Mouse (Mus musculus) left cerebral cortex, adult 9 months (tissue): ENCODE measurements around the gene Hist1h3i.
A peak's percentile ranks its signal among the peaks of the same experiment; 100 is the strongest.
"Not testable (repeated sequence)": the region's sequence is repeated elsewhere in the genome, so short reads cannot be mapped to it uniquely, and the experiment has no call there.

Source experiments
- DNase-seq, 2 experiments: peaks; one replicate each; pipeline ENCODE4 v3.0.0; 2022; ENCODE audit warnings: low spot score in 2 of 2

Gene Hist1h3i

GRCm38 (mm10) chr13:21783255-21783617, at the start of gene Hist1h3i:
Gene Hist1h3i (minus strand): TSS chr13:21783370.
- DNase-seq, result peak; percentile 79 to 84

GRCm38 (mm10) chr13:21831418-21832394, 48.5 kb upstream of the Hist1h3i start, which contains the start of gene Hist1h4n:
Gene Hist1h4n (minus strand): TSS chr13:21832196.
- DNase-seq, result peak in 1 of 2 experiments; percentile 64

GRCm38 (mm10) chr13:21830344-21830743, 47.2 kb upstream of the Hist1h3i start:
- DNase-seq, result no peak

GRCm38 (mm10) chr13:21828511-21828910, 45.3 kb upstream of the Hist1h3i start:
- no peak for DNase-seq

GRCm38 (mm10) chr13:21820082-21820890, 37.1 kb upstream of the Hist1h3i start:
- not testable (repeated sequence) for DNase-seq

- DNase-seq, result not testable (repeated sequence)
Measured at GRCm38 (mm10) chr13:21812092-21812491, 28.9 kb upstream of the Hist1h3i start.

GRCm38 (mm10) chr13:21811539-21811938, 28.4 kb upstream of the Hist1h3i start, which contains the start of gene Hist1h4m:
Gene Hist1h4m (plus strand): TSS chr13:21811746.
- DNase-seq, result peak; percentile 23 to 67

- DNase-seq, result not testable (repeated sequence)
Measured at GRCm38 (mm10) chr13:21811074-21811473, 27.9 kb upstream of the Hist1h3i start.

GRCm38 (mm10) chr13:21810073-21810472, 26.9 kb upstream of the Hist1h3i start, which contains the start of the genes Hist1h2bq and Hist1h2ao:
Gene Hist1h2bq (minus strand): TSS chr13:21810197.
Gene Hist1h2ao (plus strand): TSS chr13:21810465.
- DNase-seq, result not testable (repeated sequence)

- DNase-seq, result not testable (repeated sequence)
Measured at GRCm38 (mm10) chr13:21803058-21803457, 19.9 kb upstream of the Hist1h3i start.

GRCm38 (mm10) chr13:21797163-21797562, 14.0 kb upstream of the Hist1h3i start:
- not testable (repeated sequence) for DNase-seq

- DNase-seq, result no peak
Measured at GRCm38 (mm10) chr13:21795584-21795983, 12.4 kb upstream of the Hist1h3i start.

- DNase-seq, result no peak
Measured at GRCm38 (mm10) chr13:21790601-21791283, 7.6 kb upstream of the Hist1h3i start.

GRCm38 (mm10) chr13:21789925-21790324, 6.8 kb upstream of the Hist1h3i start:
- DNase-seq, result no peak

GRCm38 (mm10) chr13:21787760-21788593, 4.8 kb upstream of the Hist1h3i start:
- no peak for DNase-seq

GRCm38 (mm10) chr13:21786899-21787629, 3.9 kb upstream of the Hist1h3i start, which contains the start of the genes Hist1h2an and Hist1h2bp:
Gene Hist1h2an (minus strand): TSS chr13:21787218.
Gene Hist1h2bp (plus strand): TSS chr13:21787461.
- DNase-seq, result peak; percentile 92 to 96

GRCm38 (mm10) chr13:21786189-21786898, 3.2 kb upstream of the Hist1h3i start:
- no peak for DNase-seq

GRCm38 (mm10) chr13:21784311-21784710, 1.1 kb upstream of the Hist1h3i start:
- no peak for DNase-seq

- DNase-seq, result peak in 1 of 2 experiments; percentile 25
Measured at GRCm38 (mm10) chr13:21783734-21784161, 578 bp upstream of the Hist1h3i start.
